Mouse (Mus musculus): ENCODE measurements around the gene Skil. TPM values are rescaled to one million over a fixed set of nuclear protein-coding genes. Genes with fewer than 3 reads are reported as not detected.
A peak's percentile ranks its signal among the peaks of the same experiment; 100 is the strongest.

Skil gene
- polyA plus RNA-seq, 1 experiment from 2014 or later = 20.4 TPM

GRCm38 (mm10) chr3:31056651-31057627, 37.9 kb upstream of the Skil start:
- Histone ChIP-seq H3K4me1 (ENCODE audit: control insufficient read depth, insufficient read depth, low read depth, low read length) (peaks cover 3% of the 10 kb centered on the region; the same call in 1 of the 2 replicates), H3K9ac (ENCODE audit: low read depth, low read length) (peak overlapping the region; percentile 25; the same call in 1 of the 2 replicates), H3K27me3 (replicated peaks; ENCODE audit: control insufficient read depth, insufficient read depth, low read length) (no peaks in the 10 kb centered on the region), H3K4me3 (ENCODE audit: low read length) (peak overlapping the region; percentile 40), H3K9me3 (ENCODE audit: control insufficient read depth, low read length) (no peaks in the 10 kb centered on the region), H3K36me3 (ENCODE audit: control insufficient read depth, insufficient read depth, low read length) (no peaks in the 10 kb centered on the region), H3K4me2 (ENCODE audit: low read length) (peak overlapping the region; percentile 65), H3K27ac (ENCODE audit: low read depth, low read length) (peak overlapping the region; percentile 9; the same call in 1 of the 2 replicates)
- WGBS = 4% methylated on average over 30 of the region's 30 CpGs
- ATAC-seq = peak; percentile 93

- WGBS = 86% methylated on average over 8 of the region's 8 CpGs
Observed at GRCm38 (mm10) chr3:31060745-31061102, 34.1 kb upstream of the Skil start.

GRCm38 (mm10) chr3:31061103-31061785, 33.6 kb upstream of the Skil start:
- peaks cover 2% of the 10 kb centered on the region; the same call in 1 of the 2 replicates for H3K4me1 ChIP-seq (ENCODE audit: control insufficient read depth, insufficient read depth, low read depth, low read length)
- no peak overlapping the region for H3K27ac ChIP-seq (ENCODE audit: low read depth, low read length)
- H3K27me3 ChIP-seq (replicated peaks; ENCODE audit: control insufficient read depth, insufficient read depth, low read length) = no peaks in the 10 kb centered on the region
- H3K9ac ChIP-seq (ENCODE audit: low read depth, low read length) = no peak overlapping the region
- no peaks in the 10 kb centered on the region for H3K36me3 ChIP-seq (ENCODE audit: control insufficient read depth, insufficient read depth, low read length)
- H3K4me2 ChIP-seq (ENCODE audit: low read length) = no peak overlapping the region
- WGBS = 63% methylated on average over 20 of the region's 20 CpGs
- H3K4me3 ChIP-seq (ENCODE audit: low read length) = no peak overlapping the region
- no peak for ATAC-seq
- H3K9me3 ChIP-seq (ENCODE audit: control insufficient read depth, low read length) = no peaks in the 10 kb centered on the region

More at GRCm38 (mm10) chr3:31060745-31061102, 34.1 kb upstream of the Skil start:
- Histone ChIP-seq H3K27me3 (replicated peaks; ENCODE audit: control insufficient read depth, insufficient read depth, low read length) (no peaks in the 10 kb centered on the region), H3K4me2 (ENCODE audit: low read length) (no peak overlapping the region), H3K4me1 (ENCODE audit: control insufficient read depth, insufficient read depth, low read depth, low read length) (peaks cover 3% of the 10 kb centered on the region; the same call in 1 of the 2 replicates), H3K9ac (ENCODE audit: low read depth, low read length) (no peak overlapping the region), H3K4me3 (ENCODE audit: low read length) (no peak overlapping the region), H3K27ac (ENCODE audit: low read depth, low read length) (no peak overlapping the region), H3K36me3 (ENCODE audit: control insufficient read depth, insufficient read depth, low read length) (no peaks in the 10 kb centered on the region), H3K9me3 (ENCODE audit: control insufficient read depth, low read length) (no peaks in the 10 kb centered on the region)
- no peak for ATAC-seq

GRCm38 (mm10) chr3:31061786-31062120, 33.1 kb upstream of the Skil start:
- no peaks in the 10 kb centered on the region for H3K9me3 ChIP-seq (ENCODE audit: control insufficient read depth, low read length)
- H3K36me3 ChIP-seq (ENCODE audit: control insufficient read depth, insufficient read depth, low read length) = no peaks in the 10 kb centered on the region
- WGBS = 69% methylated on average over 4 of the region's 4 CpGs
- no peaks in the 10 kb centered on the region for H3K4me1 ChIP-seq (ENCODE audit: control insufficient read depth, insufficient read depth, low read depth, low read length)
- no peak overlapping the region for H3K27ac ChIP-seq (ENCODE audit: low read depth, low read length)
- no peak for ATAC-seq
- H3K4me2 ChIP-seq (ENCODE audit: low read length) = no peak overlapping the region
- no peak overlapping the region for H3K9ac ChIP-seq (ENCODE audit: low read depth, low read length)
- no peak overlapping the region for H3K4me3 ChIP-seq (ENCODE audit: low read length)
- no peaks in the 10 kb centered on the region for H3K27me3 ChIP-seq (replicated peaks; ENCODE audit: control insufficient read depth, insufficient read depth, low read length)

- H3K36me3 ChIP-seq (ENCODE audit: control insufficient read depth, insufficient read depth, low read length) = no peaks in the 10 kb centered on the region
Observed at GRCm38 (mm10) chr3:31062325-31062724, 32.5 kb upstream of the Skil start.

GRCm38 (mm10) chr3:31068482-31068881, 26.4 kb upstream of the Skil start:
- no peaks in the 10 kb centered on the region for H3K4me1 ChIP-seq (ENCODE audit: control insufficient read depth, insufficient read depth, low read depth, low read length)
- no peak for ATAC-seq
- H3K36me3 ChIP-seq (ENCODE audit: control insufficient read depth, insufficient read depth, low read length) = no peaks in the 10 kb centered on the region
- no peaks in the 10 kb centered on the region for H3K9me3 ChIP-seq (ENCODE audit: control insufficient read depth, low read length)
- no peaks in the 10 kb centered on the region for H3K27me3 ChIP-seq (replicated peaks; ENCODE audit: control insufficient read depth, insufficient read depth, low read length)
- H3K4me3 ChIP-seq (ENCODE audit: low read length) = no peak overlapping the region
- WGBS = 65% methylated on average over 7 of the region's 7 CpGs
- H3K9ac ChIP-seq (ENCODE audit: low read depth, low read length) = no peak overlapping the region
- no peak overlapping the region for H3K27ac ChIP-seq (ENCODE audit: low read depth, low read length)
- no peak overlapping the region for H3K4me2 ChIP-seq (ENCODE audit: low read length)

More at GRCm38 (mm10) chr3:31062325-31062724, 32.5 kb upstream of the Skil start:
- no peaks in the 10 kb centered on the region for H3K27me3 ChIP-seq (replicated peaks; ENCODE audit: control insufficient read depth, insufficient read depth, low read length)
- no peak overlapping the region for H3K9ac ChIP-seq (ENCODE audit: low read depth, low read length)
- no peak overlapping the region for H3K4me3 ChIP-seq (ENCODE audit: low read length)
- 90% methylated on average over 7 of the region's 7 CpGs for WGBS
- no peak overlapping the region for H3K4me2 ChIP-seq (ENCODE audit: low read length)
- H3K27ac ChIP-seq (ENCODE audit: low read depth, low read length) = no peak overlapping the region
- H3K4me1 ChIP-seq (ENCODE audit: control insufficient read depth, insufficient read depth, low read depth, low read length) = no peaks in the 10 kb centered on the region
- no peaks in the 10 kb centered on the region for H3K9me3 ChIP-seq (ENCODE audit: control insufficient read depth, low read length)
- ATAC-seq = no peak

- Histone ChIP-seq H3K9me3 (ENCODE audit: control insufficient read depth, low read length) (no peaks in the 10 kb centered on the region), H3K4me2 (ENCODE audit: low read length) (no peak overlapping the region), H3K27ac (ENCODE audit: low read depth, low read length) (no peak overlapping the region), H3K4me1 (ENCODE audit: control insufficient read depth, insufficient read depth, low read depth, low read length) (no peaks in the 10 kb centered on the region), H3K27me3 (replicated peaks; ENCODE audit: control insufficient read depth, insufficient read depth, low read length) (no peaks in the 10 kb centered on the region), H3K9ac (ENCODE audit: low read depth, low read length) (no peak overlapping the region), H3K4me3 (ENCODE audit: low read length) (no peak overlapping the region), H3K36me3 (ENCODE audit: control insufficient read depth, insufficient read depth, low read length) (no peaks in the 10 kb centered on the region)
- no peak for ATAC-seq
- WGBS = 97% methylated on average over 14 of the region's 14 CpGs
Observed at GRCm38 (mm10) chr3:31071804-31072203, 23.1 kb upstream of the Skil start.

- no peak overlapping the region for H3K27ac ChIP-seq (ENCODE audit: low read depth, low read length)
- no peaks in the 10 kb centered on the region for H3K9me3 ChIP-seq (ENCODE audit: control insufficient read depth, low read length)
- H3K27me3 ChIP-seq (replicated peaks; ENCODE audit: control insufficient read depth, insufficient read depth, low read length) = no peaks in the 10 kb centered on the region
- H3K4me2 ChIP-seq (ENCODE audit: low read length) = no peak overlapping the region
- H3K36me3 ChIP-seq (ENCODE audit: control insufficient read depth, insufficient read depth, low read length) = no peaks in the 10 kb centered on the region
- ATAC-seq = no peak
- no peaks in the 10 kb centered on the region for H3K4me1 ChIP-seq (ENCODE audit: control insufficient read depth, insufficient read depth, low read depth, low read length)
- no peak overlapping the region for H3K4me3 ChIP-seq (ENCODE audit: low read length)
- 82% methylated on average over 11 of the region's 11 CpGs for WGBS
- no peak overlapping the region for H3K9ac ChIP-seq (ENCODE audit: low read depth, low read length)
Observed at GRCm38 (mm10) chr3:31075808-31076207, 19.1 kb upstream of the Skil start.

GRCm38 (mm10) chr3:31077068-31077703, 17.7 kb upstream of the Skil start:
- H3K27ac ChIP-seq (ENCODE audit: low read depth, low read length) = no peak overlapping the region

More at GRCm38 (mm10) chr3:31077068-31077703, 17.7 kb upstream of the Skil start:
- no peak for ATAC-seq
- Histone ChIP-seq H3K4me1 (ENCODE audit: control insufficient read depth, insufficient read depth, low read depth, low read length) (no peaks in the 10 kb centered on the region), H3K4me3 (ENCODE audit: low read length) (no peak overlapping the region), H3K36me3 (ENCODE audit: control insufficient read depth, insufficient read depth, low read length) (no peaks in the 10 kb centered on the region), H3K27me3 (replicated peaks; ENCODE audit: control insufficient read depth, insufficient read depth, low read length) (no peaks in the 10 kb centered on the region), H3K9ac (ENCODE audit: low read depth, low read length) (no peak overlapping the region), H3K4me2 (ENCODE audit: low read length) (no peak overlapping the region), H3K9me3 (ENCODE audit: control insufficient read depth, low read length) (no peaks in the 10 kb centered on the region)
- WGBS = 93% methylated on average over 6 of the region's 6 CpGs
